Mouse (Mus musculus) cerebellum, adult 18-20 months (tissue): ENCODE results near the gene Sept1.
"Not testable (repeated sequence)": the region's sequence is repeated elsewhere in the genome, so short reads cannot be mapped to it uniquely, and the experiment has no call there.

Source experiments
- DNase-seq, 2 experiments: peaks; one replicate each; pipeline ENCODE4 v3.0.0; 2021

Gene Sept1

GRCm38 (mm10) chr7:127253821-127254769 is 21.2 kb upstream of the Sept1 start:
- peak; percentile 95 to 98 for DNase-seq

GRCm38 (mm10) chr7:127253341-127253740 is 20.4 kb upstream of the Sept1 start:
- peak in 1 of 2 experiments; percentile 35 for DNase-seq

- peak in 1 of 2 experiments; percentile 23 for DNase-seq
These were observed 19.5 kb upstream of the Sept1 start for GRCm38 (mm10) chr7:127252414-127252813.

- DNase-seq: not testable (repeated sequence)
These were observed 17.6 kb upstream of the Sept1 start for GRCm38 (mm10) chr7:127250511-127250910.

- no peak for DNase-seq
These were observed 12.0 kb upstream of the Sept1 start for GRCm38 (mm10) chr7:127244658-127245510.

GRCm38 (mm10) chr7:127243870-127244657 is 11.1 kb upstream of the Sept1 start, which contains the start of gene Zfp771:
Gene Zfp771, plus strand, starts transcription at chr7:127244274.
- DNase-seq: peak; percentile 97 to 98

- no peak for DNase-seq
These were observed 10.5 kb upstream of the Sept1 start for GRCm38 (mm10) chr7:127243361-127243867.

GRCm38 (mm10) chr7:127234777-127235176 is 1.8 kb upstream of the Sept1 start:
- no peak for DNase-seq

GRCm38 (mm10) chr7:127233765-127234164 is 835 bp upstream of the Sept1 start:
- DNase-seq: no peak

- DNase-seq: peak in 1 of 2 experiments; percentile 43
These were observed 429 bp upstream of the Sept1 start for GRCm38 (mm10) chr7:127233368-127233749.

GRCm38 (mm10) chr7:127231826-127232621 is 906 bp downstream of the Sept1 start:
- DNase-seq: no peak

GRCm38 (mm10) chr7:127231376-127231775 is 1.6 kb downstream of the Sept1 start:
- no peak for DNase-seq

GRCm38 (mm10) chr7:127228615-127229303 is 4.2 kb downstream of the Sept1 start:
- DNase-seq: peak; percentile 85 to 87

GRCm38 (mm10) chr7:127225147-127225995 is 7.6 kb downstream of the Sept1 start:
- DNase-seq: no peak

GRCm38 (mm10) chr7:127224616-127225015 is 8.3 kb downstream of the Sept1 start:
- DNase-seq: no peak

- no peak for DNase-seq
These were observed 9.1 kb downstream of the Sept1 start for GRCm38 (mm10) chr7:127223515-127224478.

- no peak for DNase-seq
These were observed 9.8 kb downstream of the Sept1 start for GRCm38 (mm10) chr7:127223106-127223505.

GRCm38 (mm10) chr7:127220440-127220839 is 12.5 kb downstream of the Sept1 start:
- no peak for DNase-seq

- DNase-seq: no peak
These were observed 14.3 kb downstream of the Sept1 start for GRCm38 (mm10) chr7:127218670-127219069.
